Mouse (Mus musculus) limb, embryonic 15.5 days (tissue): ENCODE measurements at regions not wholly inside any gene's neighbourhood (a gene's known extent, or its start where the extent isn't known, plus 50 kb on each side); places are given as distances from the start of the nearest gene placed in this dataset.

Experiments used
- ATAC-seq: fragments of 200-750 bp; cut with Nextera tagmentation; 2 replicates; pipeline ENCODE4 v1.8.0; 2017; ENCODE audit warnings: low read depth, moderate TSS enrichment; ENCODE audit not compliant: insufficient number of reproducible peaks, low FRiP score, low TSS enrichment
- H3K27ac ChIP-seq: fragments of 300-500 bp; sonication (generic); 2 replicates; pipeline ENCODE4 v1.5.1; 2015; ENCODE audit warnings: moderate library complexity, mild to moderate bottlenecking, inconsistent platforms
- H3K27me3 ChIP-seq: fragments of 300-500 bp; sonication (generic); 2 replicates; pipeline ENCODE4 v1.6.1; 2015; ENCODE audit warnings: inconsistent platforms
- H3K36me3 ChIP-seq: fragments of 300-500 bp; sonication (generic); 2 replicates; pipeline ENCODE4 v1.6.1; 2015; ENCODE audit warnings: inconsistent platforms
- H3K4me1 ChIP-seq: fragments of 300-500 bp; sonication (generic); 2 replicates; pipeline ENCODE4 v1.6.1; 2015; ENCODE audit warnings: inconsistent platforms
- H3K4me2 ChIP-seq: fragments of 300-500 bp; sonication (generic); 2 replicates; pipeline ENCODE4 v1.6.1; 2015; ENCODE audit warnings: mild to moderate bottlenecking, inconsistent platforms
- H3K4me3 ChIP-seq: fragments of 300-500 bp; sonication (generic); 2 replicates; pipeline ENCODE4 v1.5.1; 2015; ENCODE audit warnings: mild to moderate bottlenecking, inconsistent platforms
- H3K9ac ChIP-seq: fragments of 300-500 bp; sonication (generic); 2 replicates; pipeline ENCODE4 v1.6.1; 2015; ENCODE audit warnings: inconsistent platforms
- H3K9me3 ChIP-seq: fragments of 300-500 bp; sonication (generic); 2 replicates; pipeline ENCODE4 v1.6.1; 2016; ENCODE audit warnings: inconsistent platforms
- WGBS: fragments of 180-500 bp; shearing (Covaris S2); methylation state at CpG from one replicate; pipeline ENCODE4 v1.1.7; 2015; 5-methylcytosine and 5-hydroxymethylcytosine counted together

DNA sequence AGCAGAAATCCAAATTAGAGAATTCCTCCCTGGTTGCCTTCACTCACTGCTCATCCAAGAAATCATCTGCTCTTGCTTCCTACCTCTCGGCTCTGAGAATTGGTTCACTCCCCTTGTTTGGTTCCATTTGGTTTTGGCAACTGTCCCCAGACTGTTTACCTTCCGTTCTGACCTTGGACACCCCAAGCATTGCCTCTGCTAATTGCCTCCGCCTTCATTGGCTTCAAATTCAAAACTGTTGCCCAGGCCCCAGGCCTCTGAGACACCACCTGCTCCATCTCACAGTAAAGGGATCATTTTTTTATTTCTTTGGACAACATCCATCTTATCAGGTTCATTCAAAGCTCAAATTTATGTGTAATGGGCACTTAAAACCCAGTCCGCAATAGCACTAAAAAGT lies 93.1 kb upstream of the BC052040 start:
- Histone ChIP-seq H3K27ac (no peak overlapping the region), H3K4me1 (peaks cover 2% of the 10 kb centered on the region), H3K27me3 (no peaks in the 10 kb centered on the region), H3K9ac (no peak overlapping the region), H3K4me2 (no peak overlapping the region), H3K36me3 (no peaks in the 10 kb centered on the region), H3K9me3 (no peaks in the 10 kb centered on the region), H3K4me3 (no peak overlapping the region)
- WGBS = 61% methylated on average over 4 of the region's 4 CpGs
- no peak for ATAC-seq

- Histone ChIP-seq H3K36me3 (no peaks in the 10 kb centered on the region), H3K4me2 (no peak overlapping the region), H3K27me3 (no peaks in the 10 kb centered on the region), H3K4me3 (no peak overlapping the region), H3K27ac (no peak overlapping the region), H3K4me1 (no peaks in the 10 kb centered on the region), H3K9ac (no peak overlapping the region), H3K9me3 (no peaks in the 10 kb centered on the region)
- 36% methylated on average over 2 of the region's 2 CpGs for WGBS
- ATAC-seq = no peak
Observed at GRCm38 (mm10) chr2:115493020-115493419, 88.5 kb upstream of the BC052040 start.

- Histone ChIP-seq H3K36me3 (no peaks in the 10 kb centered on the region), H3K9me3 (no peaks in the 10 kb centered on the region), H3K4me1 (no peaks in the 10 kb centered on the region), H3K27ac (no peak overlapping the region), H3K4me2 (no peak overlapping the region), H3K9ac (no peak overlapping the region), H3K4me3 (no peak overlapping the region), H3K27me3 (no peaks in the 10 kb centered on the region)
- WGBS = 69% methylated on average over 2 of the region's 2 CpGs
- ATAC-seq = no peak
Observed at GRCm38 (mm10) chr2:115499904-115500303, 81.6 kb upstream of the BC052040 start.

- H3K27ac ChIP-seq = no peak overlapping the region
- no peaks in the 10 kb centered on the region for H3K36me3 ChIP-seq
- H3K4me2 ChIP-seq = no peak overlapping the region
- H3K4me3 ChIP-seq = no peak overlapping the region
- no peaks in the 10 kb centered on the region for H3K27me3 ChIP-seq
- H3K4me1 ChIP-seq = peaks cover 6% of the 10 kb centered on the region; the same call in 1 of the 2 replicates
- no peak overlapping the region for H3K9ac ChIP-seq
- no peak for ATAC-seq
- H3K9me3 ChIP-seq = no peaks in the 10 kb centered on the region
- 51% methylated on average over 10 of the region's 10 CpGs for WGBS
Observed at GRCm38 (mm10) chr2:115509527-115509926, 72.0 kb upstream of the BC052040 start.

DNA sequence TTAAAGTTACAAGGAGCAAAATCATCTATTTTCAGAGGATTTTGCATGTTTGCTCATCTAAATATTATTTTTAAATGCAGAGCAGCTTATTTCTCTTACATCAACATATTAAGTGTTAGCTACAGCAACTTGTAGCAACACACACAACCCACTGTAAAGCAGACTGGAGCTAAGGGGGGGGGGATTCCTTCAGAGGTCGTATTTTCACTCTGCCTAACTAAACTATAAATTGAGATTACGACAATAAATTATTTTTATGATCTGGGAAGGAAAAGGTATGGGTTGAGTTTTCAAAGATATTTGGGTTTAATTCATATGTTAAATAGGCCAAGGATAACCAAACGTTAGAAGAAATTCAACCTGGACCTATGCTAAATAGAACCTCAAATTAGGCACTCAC lies 70.4 kb upstream of the BC052040 start:
- H3K4me3 ChIP-seq = no peak overlapping the region
- no peak overlapping the region for H3K27ac ChIP-seq
- 28% methylated on average over 3 of the region's 3 CpGs for WGBS
- H3K9me3 ChIP-seq = no peaks in the 10 kb centered on the region
- peaks cover 6% of the 10 kb centered on the region; the same call in 1 of the 2 replicates for H3K4me1 ChIP-seq
- no peak overlapping the region for H3K9ac ChIP-seq
- no peaks in the 10 kb centered on the region for H3K36me3 ChIP-seq
- H3K4me2 ChIP-seq = no peak overlapping the region
- no peak for ATAC-seq
- H3K27me3 ChIP-seq = no peaks in the 10 kb centered on the region

- ATAC-seq = no peak
- H3K27ac ChIP-seq = no peak overlapping the region
- H3K9ac ChIP-seq = no peak overlapping the region
- peak overlapping the region; percentile 13; the same call in 1 of the 2 replicates for H3K4me2 ChIP-seq
- H3K36me3 ChIP-seq = no peaks in the 10 kb centered on the region
- H3K9me3 ChIP-seq = no peaks in the 10 kb centered on the region
- H3K4me1 ChIP-seq = peaks cover 6% of the 10 kb centered on the region; the same call in 1 of the 2 replicates
- 31% methylated on average over 14 of the region's 14 CpGs for WGBS
- H3K4me3 ChIP-seq = no peak overlapping the region
- 0 out of 2 replicates have a peak, but pooled peaks cover 4% of the 10 kb centered on the region for H3K27me3 ChIP-seq
Observed at GRCm38 (mm10) chr2:115511612-115512525, 69.6 kb upstream of the BC052040 start.

- Histone ChIP-seq H3K27ac (no peak overlapping the region), H3K4me1 (peaks cover 6% of the 10 kb centered on the region; the same call in 1 of the 2 replicates), H3K27me3 (0 out of 2 replicates have a peak, but pooled peaks cover 7% of the 10 kb centered on the region), H3K4me3 (no peak overlapping the region), H3K36me3 (no peaks in the 10 kb centered on the region), H3K9me3 (no peaks in the 10 kb centered on the region), H3K4me2 (0 out of 2 replicates have a peak overlapping the region, but pooled peaks have one; percentile 13), H3K9ac (no peak overlapping the region)
- no peak for ATAC-seq
- WGBS = 26% methylated on average over 8 of the region's 8 CpGs
Observed at GRCm38 (mm10) chr2:115512891-115513290, 68.6 kb upstream of the BC052040 start.

DNA sequence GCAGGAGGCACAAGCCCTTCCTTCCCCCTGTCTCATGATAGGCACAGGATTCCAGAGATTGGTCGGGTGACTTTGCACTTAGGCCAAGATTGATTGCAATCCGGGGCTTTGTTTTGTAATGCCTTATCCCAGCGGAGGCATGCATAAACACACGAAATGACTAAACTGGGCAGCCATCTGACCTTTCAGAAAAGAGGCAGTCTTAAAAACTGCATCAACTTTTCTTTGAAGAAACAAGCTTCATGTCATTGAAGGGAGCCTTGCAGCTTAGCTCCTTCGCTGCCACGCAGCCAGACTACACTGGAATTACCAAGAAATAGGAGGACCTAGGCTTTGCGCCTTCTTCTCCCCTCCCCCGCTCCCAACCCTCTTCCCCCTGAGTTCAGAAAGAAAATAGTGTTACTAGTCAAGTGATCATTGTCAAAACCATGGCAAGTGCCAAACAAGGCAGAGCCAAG lies 67.7 kb upstream of the BC052040 start:
- WGBS = 26% methylated on average over 8 of the region's 8 CpGs
- Histone ChIP-seq H3K27ac (no peak overlapping the region), H3K4me3 (no peak overlapping the region), H3K36me3 (no peaks in the 10 kb centered on the region), H3K27me3 (0 out of 2 replicates have a peak, but pooled peaks cover 8% of the 10 kb centered on the region), H3K9me3 (no peaks in the 10 kb centered on the region), H3K4me1 (peaks cover 6% of the 10 kb centered on the region; the same call in 1 of the 2 replicates), H3K4me2 (no peak overlapping the region), H3K9ac (no peak overlapping the region)
- ATAC-seq = no peak

DNA sequence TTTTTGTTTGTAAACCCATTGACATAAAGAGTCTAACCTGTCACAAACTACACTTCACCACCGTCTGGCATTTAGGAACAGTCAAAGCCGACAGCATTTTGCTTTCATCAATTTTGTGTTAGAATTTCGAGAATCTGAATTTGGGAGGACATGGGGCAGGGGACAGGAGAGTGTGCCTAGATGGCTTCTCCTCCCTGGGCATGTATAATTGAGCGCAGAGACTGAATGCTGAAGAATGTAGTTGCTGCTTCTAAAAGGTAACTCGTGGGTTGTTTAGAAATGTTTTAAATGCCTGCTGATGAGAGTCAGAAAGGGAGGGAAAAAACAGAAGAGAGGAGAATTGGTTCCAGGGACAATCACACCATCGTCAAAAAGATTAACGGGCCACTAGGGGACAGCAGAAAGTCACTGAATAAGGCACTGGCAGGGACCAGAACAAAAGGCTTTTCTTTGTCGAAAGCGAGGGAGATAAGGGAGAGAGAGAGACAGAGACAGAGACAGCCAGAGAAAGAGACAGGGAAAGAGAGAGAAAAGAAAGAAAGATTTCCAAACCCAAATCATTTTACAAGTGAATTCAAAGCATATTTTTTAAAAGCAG lies 66.6 kb upstream of the BC052040 start:
- Histone ChIP-seq H3K4me1 (peaks cover 6% of the 10 kb centered on the region; the same call in 1 of the 2 replicates), H3K27me3 (0 out of 2 replicates have a peak, but pooled peaks cover 8% of the 10 kb centered on the region), H3K36me3 (no peaks in the 10 kb centered on the region), H3K4me2 (no peak overlapping the region), H3K4me3 (no peak overlapping the region), H3K27ac (no peak overlapping the region), H3K9ac (no peak overlapping the region), H3K9me3 (no peaks in the 10 kb centered on the region)
- ATAC-seq = no peak
- WGBS = 16% methylated on average over 9 of the region's 9 CpGs

- no peaks in the 10 kb centered on the region for H3K36me3 ChIP-seq
- H3K4me2 ChIP-seq = no peak overlapping the region
- no peaks in the 10 kb centered on the region for H3K9me3 ChIP-seq
- H3K27ac ChIP-seq = no peak overlapping the region
- no peak overlapping the region for H3K9ac ChIP-seq
- no peak overlapping the region for H3K4me3 ChIP-seq
- no peak for ATAC-seq
- H3K27me3 ChIP-seq = peaks cover 12% of the 10 kb centered on the region; the same call in 1 of the 2 replicates
- 77% methylated on average over 6 of the region's 6 CpGs for WGBS
- H3K4me1 ChIP-seq = peaks cover 6% of the 10 kb centered on the region; the same call in 1 of the 2 replicates
Observed at GRCm38 (mm10) chr2:115515470-115515869, 66.0 kb upstream of the BC052040 start.

DNA sequence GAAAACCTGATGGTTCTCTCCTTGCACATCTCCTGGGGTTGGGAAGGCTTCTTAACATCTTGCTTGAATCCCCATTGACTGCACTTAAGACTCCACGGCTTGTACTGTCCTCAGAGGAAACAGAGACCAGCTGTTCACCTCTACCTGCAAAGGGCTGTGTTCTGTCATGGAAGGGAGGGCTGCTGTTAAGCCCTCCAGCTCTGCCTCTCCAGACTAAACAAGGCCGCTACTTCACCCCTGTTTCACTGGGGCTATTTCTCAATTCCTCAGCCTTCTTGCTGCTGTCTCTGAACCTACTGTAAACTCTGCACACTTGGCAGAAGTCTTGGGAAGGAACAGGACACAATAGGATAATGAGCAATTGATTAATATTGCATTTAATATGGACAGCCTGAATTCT lies 64.7 kb upstream of the BC052040 start:
- Histone ChIP-seq H3K9me3 (no peaks in the 10 kb centered on the region), H3K4me3 (no peak overlapping the region), H3K27me3 (peaks cover 12% of the 10 kb centered on the region; the same call in 1 of the 2 replicates), H3K4me2 (no peak overlapping the region), H3K4me1 (peaks cover 6% of the 10 kb centered on the region; the same call in 1 of the 2 replicates), H3K36me3 (no peaks in the 10 kb centered on the region), H3K27ac (no peak overlapping the region), H3K9ac (no peak overlapping the region)
- 44% methylated on average over 2 of the region's 2 CpGs for WGBS
- ATAC-seq = no peak

DNA sequence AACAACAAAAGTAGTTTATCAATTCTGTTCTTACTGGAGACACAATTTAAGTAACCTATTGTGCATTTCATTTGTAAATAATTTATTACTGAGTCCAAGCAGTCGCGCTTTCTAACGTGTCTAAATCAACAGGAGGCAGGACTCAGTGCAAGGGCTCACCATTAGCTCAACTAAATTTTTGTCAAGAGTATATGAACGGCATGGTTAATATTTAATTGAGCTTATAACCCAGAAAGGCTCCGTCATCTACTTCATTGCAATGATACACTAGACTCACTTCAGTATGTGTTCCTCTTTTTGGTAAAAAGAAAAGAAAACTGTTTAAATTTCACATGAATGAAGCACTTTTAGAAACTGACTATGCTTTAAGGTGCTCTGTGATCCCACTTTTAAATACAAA lies 61.5 kb upstream of the BC052040 start:
- no peak for ATAC-seq

More for the DNA sequence above, 61.5 kb upstream of the BC052040 start:
- no peaks in the 10 kb centered on the region for H3K4me1 ChIP-seq
- H3K4me2 ChIP-seq = no peak overlapping the region
- peaks cover 12% of the 10 kb centered on the region; the same call in 1 of the 2 replicates for H3K27me3 ChIP-seq
- 76% methylated on average over 5 of the region's 5 CpGs for WGBS
- no peak overlapping the region for H3K4me3 ChIP-seq
- no peaks in the 10 kb centered on the region for H3K9me3 ChIP-seq
- H3K36me3 ChIP-seq = no peaks in the 10 kb centered on the region
- no peak overlapping the region for H3K27ac ChIP-seq
- no peak overlapping the region for H3K9ac ChIP-seq
